Mouse (Mus musculus) lung, postnatal 10 days (tissue): ENCODE data around the gene Hnrnpf.
"Not testable (repeated sequence)": the region's sequence is repeated elsewhere in the genome, so short reads cannot be mapped to it uniquely, and the experiment has no call there.

Experiments used
- DNase-seq: peaks from one replicate; pipeline ENCODE4 v3.0.0; 2021

Gene Hnrnpf

DNA sequence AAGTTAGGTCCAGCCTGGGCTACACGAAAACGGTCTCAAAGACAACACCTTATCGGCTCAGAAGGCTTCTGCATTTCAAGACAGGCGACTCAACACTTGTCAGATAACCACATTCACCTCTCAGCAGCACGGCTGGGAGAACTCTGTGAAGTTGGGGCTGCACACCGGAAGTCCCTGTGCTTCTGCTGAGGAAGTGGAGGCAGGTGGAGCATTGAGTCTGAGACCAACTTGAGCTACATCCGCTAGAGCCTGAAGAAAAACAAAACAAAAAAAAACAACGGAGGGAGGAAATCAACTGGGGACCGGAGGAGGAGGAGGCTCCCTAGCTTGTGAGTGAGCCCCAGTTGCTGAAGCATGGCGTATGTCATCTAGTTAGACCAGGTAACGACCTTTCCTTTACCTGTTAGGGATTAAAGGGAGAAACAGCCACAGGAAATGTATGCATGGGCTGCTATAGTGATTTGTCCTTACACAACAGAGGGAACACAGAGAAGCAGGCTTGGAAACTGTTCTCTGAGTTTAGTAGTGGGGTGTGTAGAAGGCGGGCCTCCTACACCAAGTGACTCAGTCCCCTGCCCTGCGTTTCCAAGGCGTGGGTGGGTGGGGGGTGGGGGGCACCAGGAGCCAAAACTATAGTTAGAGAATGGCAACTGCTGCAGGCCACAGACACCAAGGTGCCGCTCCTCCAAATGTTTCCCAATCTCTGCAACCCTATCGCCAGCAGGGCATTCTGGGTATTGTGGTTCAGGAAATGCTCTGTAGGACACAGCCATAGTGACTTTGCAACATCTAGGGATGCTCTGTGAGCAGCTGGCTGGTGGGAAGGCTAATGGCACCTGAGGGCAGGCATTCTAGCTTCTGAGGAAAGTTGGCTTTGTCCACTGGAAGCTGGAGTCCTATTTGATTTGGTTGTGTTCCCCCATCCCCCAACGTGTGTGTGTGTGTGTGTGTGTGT lies at the start of gene Hnrnpf:
Hnrnpf (plus strand) TSS at position 199 of the 955 bp plus-strand sequence.
- DNase-seq: no peak

DNA sequence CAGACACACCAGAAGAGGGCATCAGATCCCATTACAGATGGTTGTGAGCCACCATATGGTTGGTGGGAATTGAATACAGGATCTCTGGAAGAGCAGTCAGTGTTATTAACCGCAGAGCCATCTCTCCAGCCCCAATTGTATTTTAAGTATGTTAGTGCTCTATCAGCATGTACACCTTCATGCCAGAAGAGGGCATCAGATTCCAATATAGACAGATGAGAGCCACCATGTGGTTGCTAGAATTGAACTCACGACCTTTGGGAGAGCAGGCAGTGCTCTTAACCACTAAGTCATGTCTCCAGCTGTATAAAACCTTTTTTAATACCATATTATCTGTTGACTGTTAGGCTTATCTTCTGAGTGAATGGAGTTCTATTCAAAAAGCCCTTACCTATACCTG lies 48.4 kb upstream of the Hnrnpf start:
- no peak for DNase-seq

DNA sequence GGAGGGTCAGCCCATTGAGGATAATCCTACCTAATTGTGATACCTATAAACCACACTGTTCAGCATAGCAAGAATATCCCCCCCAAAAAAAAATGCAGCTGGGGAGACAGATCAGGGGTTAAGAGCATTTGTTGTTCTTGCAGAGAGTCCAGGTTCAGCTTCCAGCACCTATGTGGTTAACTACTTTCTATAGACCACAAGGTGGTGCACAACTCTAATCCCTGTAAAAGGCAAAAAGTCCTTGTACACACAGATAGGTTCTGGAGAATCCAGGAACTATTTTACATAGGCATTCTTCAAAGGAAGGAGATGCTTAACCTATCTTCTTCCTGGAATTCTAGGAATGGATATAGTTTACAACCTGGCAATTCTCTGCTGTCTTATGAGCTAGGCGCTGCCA lies 42.1 kb upstream of the Hnrnpf start:
- no peak for DNase-seq

GRCm38 (mm10) chr6:117861848-117862247 lies 38.3 kb upstream of the Hnrnpf start, which contains the start of gene Zfp239:
Gene Zfp239, plus strand, starts transcription at chr6:117862100.
- DNase-seq: no peak

GRCm38 (mm10) chr6:117862465-117862864 lies 37.7 kb upstream of the Hnrnpf start:
- no peak for DNase-seq

DNA sequence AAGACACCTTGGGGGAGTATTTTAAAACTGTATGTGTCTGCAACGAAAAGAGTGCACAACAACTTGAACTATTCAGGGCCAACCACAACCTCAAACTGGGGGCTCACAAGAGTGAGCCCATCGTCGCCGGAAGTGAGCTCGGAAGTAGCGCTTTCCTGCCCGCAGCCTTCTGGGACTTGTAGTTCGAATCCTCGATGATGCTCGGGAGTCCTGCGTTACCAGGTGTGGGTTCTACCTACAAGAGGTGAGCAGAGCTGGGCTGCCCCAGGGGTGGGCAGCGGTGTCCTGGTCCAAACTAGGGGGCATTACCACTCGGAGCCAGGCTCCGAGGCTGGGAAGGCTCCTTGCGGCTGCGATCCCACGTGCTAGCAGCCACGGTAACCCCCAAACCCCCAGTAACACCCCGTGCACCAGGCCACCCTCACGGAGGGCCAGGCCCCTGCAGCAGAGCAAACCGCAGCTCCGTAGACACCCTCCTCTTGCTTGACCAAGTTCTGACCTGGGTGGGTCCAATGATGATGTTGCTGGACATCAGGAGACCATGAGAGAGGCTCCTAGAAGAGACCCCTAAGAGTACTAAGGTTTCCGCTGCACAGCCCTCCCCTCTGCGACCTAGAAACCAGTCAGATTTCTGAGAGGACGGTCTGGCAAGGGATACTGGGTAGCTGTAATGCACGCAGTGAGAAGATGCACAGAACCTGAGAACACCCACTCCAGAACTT lies 37.1 kb upstream of the Hnrnpf start:
- DNase-seq: peak; percentile 46

DNA sequence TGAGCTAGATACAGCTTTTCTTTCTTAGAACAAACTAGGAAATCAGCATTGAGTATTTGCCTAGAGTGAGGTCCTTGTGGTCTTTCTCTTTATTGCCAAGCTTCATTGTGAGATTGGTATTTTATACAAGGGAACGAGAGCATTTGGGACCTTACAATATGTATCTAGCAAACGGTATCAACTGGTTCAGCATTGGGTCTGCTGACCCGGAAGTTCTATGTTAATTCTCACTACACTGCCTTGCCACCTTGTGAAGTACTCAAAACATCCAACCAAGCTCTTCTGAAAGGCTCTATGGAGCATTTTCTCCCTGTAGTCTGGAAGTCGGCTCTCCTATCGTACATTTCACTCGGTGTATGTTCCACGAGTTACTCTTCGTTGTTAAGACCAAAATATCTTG lies 36.4 kb upstream of the Hnrnpf start:
- no peak for DNase-seq

DNA sequence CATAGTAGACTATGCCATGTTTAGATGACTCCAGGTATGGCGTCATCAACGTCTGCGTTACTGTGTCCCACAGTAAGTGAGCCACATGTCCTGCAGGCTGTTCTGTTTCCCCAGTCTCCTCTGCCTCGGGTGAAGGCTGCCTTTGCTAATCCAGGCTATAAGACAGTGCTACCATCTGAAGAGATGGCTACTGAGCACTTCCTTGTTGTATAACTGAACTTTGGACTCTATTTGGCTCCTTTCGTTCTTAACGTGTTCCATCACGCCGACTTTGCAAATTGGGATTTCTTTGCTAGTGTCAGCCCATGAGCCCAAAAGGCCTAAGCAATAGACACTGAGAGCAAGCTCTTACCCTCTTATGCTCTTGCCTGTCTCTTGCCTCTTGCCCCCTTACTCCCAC lies 31.9 kb upstream of the Hnrnpf start:
- DNase-seq: no peak

- no peak for DNase-seq
Measured at GRCm38 (mm10) chr6:117871034-117871433, 29.1 kb upstream of the Hnrnpf start.

- not testable (repeated sequence) for DNase-seq
Measured at GRCm38 (mm10) chr6:117873450-117873849, 26.7 kb upstream of the Hnrnpf start.

DNA sequence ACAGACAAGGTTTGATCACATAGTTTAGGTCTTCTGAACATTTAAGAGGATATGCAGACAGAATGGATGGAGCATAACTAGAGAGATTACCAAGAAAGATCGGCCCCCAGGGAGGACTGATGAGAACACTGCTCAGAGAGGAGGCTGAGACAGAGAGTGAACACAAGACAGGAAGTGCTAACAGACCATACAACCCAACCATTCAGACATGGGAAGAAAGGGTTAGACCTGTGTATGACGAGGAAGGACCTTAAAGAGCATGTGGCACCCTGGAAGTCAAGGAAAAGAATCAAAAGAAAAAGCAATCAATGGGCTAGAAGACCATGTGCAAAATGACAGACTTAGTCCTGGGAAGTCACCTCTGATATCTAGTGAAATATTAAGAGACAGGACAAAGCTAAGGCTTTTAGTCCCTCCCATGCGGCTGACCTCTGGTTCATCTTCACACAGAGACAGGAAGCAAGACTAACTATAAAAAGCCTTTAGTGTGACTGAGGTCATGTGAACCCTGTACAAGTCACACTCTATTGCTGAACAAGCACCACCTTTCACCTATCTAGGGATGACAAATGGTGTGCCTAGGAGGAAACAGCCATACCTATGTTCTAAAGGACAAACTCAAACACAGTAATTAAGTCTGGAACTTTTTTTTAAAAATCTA lies 25.4 kb upstream of the Hnrnpf start:
- DNase-seq: no peak

DNA sequence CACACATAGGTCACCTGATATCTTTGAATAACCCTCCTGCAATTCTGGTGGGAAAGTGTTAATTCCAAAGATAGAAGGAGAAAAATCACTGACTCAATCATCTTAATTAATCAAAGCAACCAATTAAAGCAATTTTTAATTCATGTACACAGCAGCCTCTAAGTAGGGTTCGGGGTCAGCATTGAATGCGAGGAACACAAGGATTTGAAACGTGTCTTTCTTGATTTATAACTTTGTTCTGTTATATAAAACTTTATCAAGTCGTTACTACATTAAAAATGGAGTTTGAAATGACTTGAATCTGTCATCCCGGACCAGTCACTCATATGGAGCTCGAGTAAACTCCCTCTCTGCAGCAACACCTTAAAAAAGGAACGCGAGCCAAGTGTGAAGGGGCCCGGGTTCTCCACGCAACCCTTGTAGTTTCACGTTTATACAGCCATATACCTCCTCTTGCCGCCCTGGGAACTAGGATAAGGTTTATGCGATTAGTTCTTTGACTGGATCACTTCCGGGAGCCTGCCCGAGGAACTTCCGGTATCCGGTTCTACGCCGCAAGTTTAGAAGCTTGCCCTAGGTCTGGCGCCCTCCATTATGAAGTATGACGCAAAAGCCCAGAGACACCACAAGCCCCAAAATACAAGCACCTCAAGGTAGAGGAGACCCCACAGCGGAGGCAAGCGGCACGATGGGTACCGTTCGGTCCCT lies 21.3 kb upstream of the Hnrnpf start:
- peak; percentile 93 for DNase-seq

- DNase-seq: peak; percentile 99
Measured at GRCm38 (mm10) chr6:117879408-117880115, 20.6 kb upstream of the Hnrnpf start.

DNA sequence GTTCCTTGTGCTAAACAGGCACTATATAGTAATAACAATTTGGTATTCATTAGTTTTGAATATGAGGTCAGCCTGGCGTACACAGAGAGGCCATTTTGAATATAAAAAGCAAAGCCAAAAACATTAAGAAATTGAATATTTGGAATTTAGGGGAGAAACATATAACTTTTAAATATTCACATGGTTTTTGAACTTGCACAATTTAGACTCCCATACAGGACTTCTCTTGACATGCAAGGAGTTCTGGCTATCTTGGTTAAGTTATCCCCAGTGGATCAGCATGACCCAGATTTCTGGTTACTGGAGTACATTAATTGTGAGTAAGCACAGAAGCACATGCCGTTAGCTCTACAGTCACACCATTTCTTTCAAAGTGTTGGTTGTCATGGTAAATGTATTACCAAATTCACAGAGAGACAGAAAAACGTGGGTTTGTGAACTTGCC lies 19.7 kb upstream of the Hnrnpf start:
- DNase-seq: no peak

GRCm38 (mm10) chr6:117881229-117881628 lies 18.9 kb upstream of the Hnrnpf start:
- DNase-seq: no peak

- no peak for DNase-seq
Measured at GRCm38 (mm10) chr6:117881997-117882396, 18.1 kb upstream of the Hnrnpf start.

- no peak for DNase-seq
Measured at GRCm38 (mm10) chr6:117885943-117886342, 14.2 kb upstream of the Hnrnpf start.

DNA sequence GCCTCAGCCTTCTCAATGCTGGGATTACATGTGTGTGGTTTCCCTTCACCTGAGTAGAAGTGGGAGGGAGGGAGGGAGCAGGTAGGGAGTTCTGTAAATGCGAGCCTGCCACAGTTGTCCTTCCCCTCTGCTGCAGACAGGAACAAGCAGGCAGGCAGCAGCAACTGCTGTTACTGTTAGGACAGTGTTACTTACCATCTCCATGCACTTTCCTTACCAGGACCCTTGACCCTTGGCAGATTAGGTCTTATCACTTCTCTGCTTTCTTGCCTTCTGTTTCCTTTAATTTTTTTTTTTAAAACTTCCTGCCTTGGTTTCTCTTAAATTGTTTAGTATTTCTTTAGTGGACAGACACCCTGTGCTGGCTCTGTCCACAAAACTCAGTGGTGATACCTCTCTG lies 12.1 kb upstream of the Hnrnpf start:
- no peak for DNase-seq

DNA sequence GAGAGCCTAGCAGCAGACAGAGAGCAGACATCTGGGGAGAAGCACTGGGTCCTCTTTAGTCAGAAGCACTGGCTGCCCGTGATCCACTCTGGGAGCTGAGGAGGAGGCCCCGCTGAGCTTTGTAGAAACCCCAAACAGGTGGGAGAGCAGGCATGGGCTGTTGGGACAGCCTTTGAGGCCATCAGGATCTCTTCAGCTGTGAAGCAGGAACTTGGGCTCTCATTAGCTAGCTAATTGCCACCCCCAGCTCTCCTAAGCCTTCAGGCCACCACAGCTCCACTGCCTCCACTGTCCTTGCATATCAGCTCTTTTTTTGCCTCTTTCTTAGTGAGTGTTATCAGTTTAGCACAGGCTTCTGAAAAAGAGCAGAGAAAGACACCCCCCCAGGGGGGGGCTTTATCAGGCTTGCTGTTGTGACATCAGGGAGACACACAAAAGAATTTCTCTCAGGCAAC lies 11.5 kb upstream of the Hnrnpf start:
- DNase-seq: no peak

DNA sequence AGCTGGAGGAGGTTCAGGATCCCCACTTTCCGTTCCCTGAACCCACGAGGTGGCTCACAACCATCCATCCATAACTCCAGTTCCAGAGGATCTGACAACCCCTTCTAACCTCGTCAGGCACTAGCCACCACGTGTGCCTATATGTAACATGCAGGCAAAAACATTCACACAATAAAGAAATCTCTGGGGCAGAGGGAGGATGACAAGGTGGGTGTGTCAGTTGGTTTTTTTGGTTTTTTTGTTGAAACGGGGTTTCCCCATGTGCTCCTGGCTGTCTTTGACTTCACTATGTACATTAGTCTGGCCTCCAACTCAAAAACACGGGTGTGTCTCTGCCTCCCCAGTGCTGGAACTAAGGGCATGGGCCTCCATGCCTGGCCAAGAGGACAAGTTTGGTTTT lies 9.9 kb upstream of the Hnrnpf start:
- no peak for DNase-seq

DNA sequence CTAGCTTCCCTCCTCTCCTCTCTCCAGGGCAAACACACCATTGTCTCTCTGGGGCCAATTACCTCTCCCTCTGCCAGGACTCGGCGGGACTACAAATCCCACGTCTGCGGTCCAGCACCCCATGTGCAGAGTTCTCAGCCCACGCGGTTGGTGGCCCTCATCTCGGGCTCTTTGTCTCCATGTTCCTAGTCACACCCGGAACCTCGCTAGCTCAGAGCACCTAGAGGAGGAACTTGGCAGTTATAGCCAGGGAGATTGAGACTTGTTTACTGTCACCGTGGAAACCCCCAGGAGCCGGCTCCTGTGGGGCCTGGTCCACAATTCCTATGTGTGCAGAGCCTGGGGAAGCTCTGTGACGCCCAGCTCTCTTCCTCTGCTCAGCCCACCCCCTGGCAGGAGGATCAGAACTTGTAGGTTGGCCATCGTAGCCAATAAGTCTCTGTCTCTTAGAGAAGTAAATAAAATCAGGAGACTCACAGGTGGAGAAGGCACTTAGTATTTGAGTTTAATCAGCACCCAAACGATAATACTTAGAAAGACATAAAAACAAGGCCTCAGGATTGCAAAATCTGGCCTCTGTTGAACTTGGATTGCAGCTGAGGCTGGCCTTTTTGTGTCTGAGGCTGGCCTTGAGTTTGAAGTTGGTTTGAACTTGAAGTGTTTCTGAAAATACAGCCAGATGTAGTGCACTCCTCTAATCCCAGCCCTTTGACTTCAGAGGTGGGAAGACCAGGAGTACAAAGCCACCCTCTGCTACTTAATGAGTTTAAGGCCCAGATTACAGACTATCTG lies 8.6 kb upstream of the Hnrnpf start:
- peak; percentile 26 for DNase-seq
